Mouse (Mus musculus) olfactory bulb, adult 2 months (tissue): Measurements from ENCODE around the gene Pde10a. TPM values are rescaled to one million over a fixed set of nuclear protein-coding genes. Genes with fewer than 3 reads are reported as not detected.

ENCODE experiments used
- H3K27ac ChIP-seq: fragments of 200-500 bp; 2 replicates; pipeline ENCODE4 v1.5.1; 2012; ENCODE audit warnings: low read depth, low read length; ENCODE audit not compliant: insufficient read depth
- H3K4me1 ChIP-seq: fragments of 200-500 bp; 2 replicates; pipeline ENCODE4 v1.6.1; 2012; ENCODE audit warnings: low read length; ENCODE audit not compliant: control insufficient read depth, insufficient read depth
- H3K4me3 ChIP-seq: fragments of 200-500 bp; 2 replicates; pipeline ENCODE4 v1.5.1; 2012; ENCODE audit warnings: mild to moderate bottlenecking, low read depth, low read length, moderate library complexity; ENCODE audit not compliant: insufficient read depth
- CTCF ChIP-seq: fragments of 200-500 bp; IDR thresholded peaks from 2 replicates; pipeline ENCODE4 v1.5.1; 2012; ENCODE audit warnings: low read depth, mild to moderate bottlenecking, low read length, moderate library complexity; ENCODE audit not compliant: insufficient read depth
- POLR2A ChIP-seq: fragments of 200-500 bp; IDR thresholded peaks from 2 replicates; pipeline ENCODE4 v1.6.1; 2012; ENCODE audit warnings: mild to moderate bottlenecking, low read depth, low read length, moderate library complexity; ENCODE audit not compliant: insufficient read depth
- WGBS: fragments of 180-500 bp; shearing (Covaris S2); methylation state at CpG from one replicate; pipeline ENCODE4 v1.1.7; 2018; 5-methylcytosine and 5-hydroxymethylcytosine counted together
- polyA plus RNA-seq: library from polyadenylated mRNA; stranded (reverse); fragments of >200 nt; gene quantifications from 2 replicates; pipeline ENCODE4 v1.2.4, GENCODE M21; 2012; ENCODE audit warnings: low replicate concordance; ENCODE audit not compliant: missing spikeins, insufficient read depth, insufficient read length

The Pde10a gene
- polyA plus RNA-seq, 1 experiment = not detected

DNA sequence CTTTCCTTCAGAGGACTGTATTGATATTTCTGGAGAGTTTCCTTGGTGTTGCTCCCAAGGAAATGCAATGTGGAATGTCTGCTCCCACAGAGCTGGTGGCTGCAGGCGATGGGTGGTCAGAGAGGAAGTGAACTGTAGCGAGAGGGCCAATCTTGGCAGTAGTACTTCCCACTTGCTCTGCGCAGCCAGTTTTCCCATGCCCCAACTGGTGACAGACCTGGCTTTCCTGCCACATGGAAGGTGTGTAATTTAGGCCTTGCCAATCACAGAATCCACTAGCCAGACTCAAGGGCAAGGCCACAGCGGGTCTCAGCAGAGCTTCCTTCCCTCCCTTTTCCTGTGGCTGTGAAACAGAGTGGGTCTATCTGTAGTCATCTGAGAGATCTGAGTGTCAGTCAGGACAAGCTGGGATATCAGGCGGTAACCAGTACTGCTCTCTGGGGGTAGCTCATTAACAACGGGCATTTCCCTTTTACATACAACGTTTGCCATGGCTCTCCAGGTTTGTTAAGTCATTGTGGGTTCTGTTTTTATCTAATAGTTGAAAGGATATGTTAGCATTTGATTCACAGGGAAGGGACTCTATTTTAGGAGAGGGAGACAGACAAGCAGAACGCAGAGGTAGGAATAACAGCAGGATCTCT is 316.8 kb downstream of the Pde10a start:
- no peak overlapping the region for H3K27ac ChIP-seq
- peaks cover 18% of the 10 kb centered on the region for H3K4me1 ChIP-seq
- WGBS = 71% methylated on average over 8 of the region's 8 CpGs
- TF ChIP-seq POLR2A = no peak
- no peak for TF ChIP-seq CTCF
- no peak overlapping the region for H3K4me3 ChIP-seq

- WGBS = 65% methylated on average over 4 of the region's 4 CpGs
- Histone ChIP-seq H3K4me1 (peaks cover 18% of the 10 kb centered on the region), H3K27ac (no peak overlapping the region), H3K4me3 (no peak overlapping the region)
- no peak for TF ChIP-seq CTCF
- no peak for TF ChIP-seq POLR2A
Measured at GRCm38 (mm10) chr17:8842662-8843061, 317.5 kb downstream of the Pde10a start.

- no peak overlapping the region for H3K27ac ChIP-seq
- H3K4me1 ChIP-seq = peaks cover 16% of the 10 kb centered on the region
- H3K4me3 ChIP-seq = no peak overlapping the region
- TF ChIP-seq CTCF (no peak), POLR2A (no peak)
- WGBS = 81% methylated on average over 7 of the region's 7 CpGs
Measured at GRCm38 (mm10) chr17:8843941-8844340, 318.8 kb downstream of the Pde10a start.

GRCm38 (mm10) chr17:8846506-8846905 is 321.3 kb downstream of the Pde10a start:
- TF ChIP-seq POLR2A = no peak
- TF ChIP-seq CTCF = no peak
- Histone ChIP-seq H3K4me1 (peaks cover 9% of the 10 kb centered on the region), H3K4me3 (no peak overlapping the region), H3K27ac (no peak overlapping the region)
- WGBS = 86% methylated on average over 6 of the region's 6 CpGs

DNA sequence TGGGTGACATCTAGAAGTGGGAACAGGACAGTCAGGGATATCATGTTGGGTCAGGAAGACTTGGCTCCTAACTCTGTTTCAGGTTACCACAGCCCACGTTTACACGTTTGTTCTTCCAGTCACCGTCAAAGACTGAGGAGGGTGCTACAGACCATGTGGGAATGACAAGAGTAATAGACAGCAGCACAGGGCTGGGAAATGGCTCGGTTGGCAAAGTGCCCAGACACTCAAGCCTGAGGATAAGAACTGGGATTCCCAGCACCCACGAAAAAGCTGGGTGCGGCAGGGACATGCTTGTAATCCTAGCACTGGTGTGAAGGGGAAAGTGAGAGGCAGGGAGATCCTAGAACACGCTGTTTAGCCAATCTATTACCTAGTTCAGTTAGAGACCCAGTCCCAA is 322.4 kb downstream of the Pde10a start:
- Histone ChIP-seq H3K4me3 (no peak overlapping the region), H3K27ac (no peak overlapping the region), H3K4me1 (peaks cover 5% of the 10 kb centered on the region; the same call in 1 of the 2 replicates)
- WGBS = 65% methylated on average over 7 of the region's 7 CpGs
- TF ChIP-seq CTCF (no peak), POLR2A (no peak)

GRCm38 (mm10) chr17:8851846-8852245 is 326.7 kb downstream of the Pde10a start:
- TF ChIP-seq POLR2A (no peak), CTCF (no peak)
- no peak overlapping the region for H3K27ac ChIP-seq
- no peak overlapping the region for H3K4me3 ChIP-seq
- H3K4me1 ChIP-seq = peaks cover 10% of the 10 kb centered on the region
- 95% methylated on average over 6 of the region's 6 CpGs for WGBS

DNA sequence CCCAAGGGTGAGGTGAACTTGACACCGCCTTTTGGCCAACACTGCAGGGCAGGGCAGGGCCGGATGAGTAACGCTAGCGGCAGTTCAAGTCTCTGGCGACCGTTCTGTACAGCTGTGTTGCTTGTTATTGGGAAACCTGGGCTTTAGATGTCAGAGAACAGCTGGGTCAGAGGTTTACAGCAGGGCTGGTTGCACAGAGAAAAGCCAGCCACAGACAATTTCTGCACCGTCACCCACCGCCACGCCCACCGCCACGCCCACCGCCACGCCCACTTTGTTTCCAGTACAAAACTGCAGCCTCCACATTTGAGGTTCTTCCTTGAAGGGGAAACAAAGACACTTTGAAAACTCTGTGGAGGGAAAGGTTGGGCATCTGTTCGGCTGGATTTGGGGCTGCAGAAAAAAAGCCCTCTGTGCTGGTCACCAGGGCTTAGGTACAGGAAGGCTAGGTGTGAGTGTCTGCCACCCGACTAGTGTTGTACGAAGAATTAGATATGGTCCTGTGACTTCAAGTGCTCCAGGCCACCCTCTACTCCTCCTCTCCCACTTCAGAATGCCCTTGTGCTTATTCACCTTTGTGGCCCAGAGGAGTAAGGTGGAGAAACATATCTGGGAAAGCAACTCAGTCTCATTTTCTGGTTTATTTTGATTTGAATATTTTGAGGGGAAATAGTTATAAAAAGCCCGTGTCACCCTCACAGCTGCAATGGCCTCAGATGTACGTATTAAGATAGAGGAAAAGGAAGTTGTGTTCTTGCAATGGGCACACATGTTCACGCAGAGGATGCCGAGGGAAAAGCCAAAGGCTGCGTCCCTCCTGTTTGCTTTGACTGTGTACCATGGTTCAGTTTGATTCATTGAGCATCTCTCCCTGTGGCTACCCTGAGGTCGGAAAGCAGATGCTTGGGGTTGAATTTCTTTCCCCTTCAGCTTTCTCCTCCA is 331.5 kb downstream of the Pde10a start:
- Histone ChIP-seq H3K4me3 (no peak overlapping the region), H3K27ac (no peak overlapping the region), H3K4me1 (peaks cover 21% of the 10 kb centered on the region)
- TF ChIP-seq POLR2A (no peak), CTCF (no peak)
- 37% methylated on average over 22 of the region's 22 CpGs for WGBS

DNA sequence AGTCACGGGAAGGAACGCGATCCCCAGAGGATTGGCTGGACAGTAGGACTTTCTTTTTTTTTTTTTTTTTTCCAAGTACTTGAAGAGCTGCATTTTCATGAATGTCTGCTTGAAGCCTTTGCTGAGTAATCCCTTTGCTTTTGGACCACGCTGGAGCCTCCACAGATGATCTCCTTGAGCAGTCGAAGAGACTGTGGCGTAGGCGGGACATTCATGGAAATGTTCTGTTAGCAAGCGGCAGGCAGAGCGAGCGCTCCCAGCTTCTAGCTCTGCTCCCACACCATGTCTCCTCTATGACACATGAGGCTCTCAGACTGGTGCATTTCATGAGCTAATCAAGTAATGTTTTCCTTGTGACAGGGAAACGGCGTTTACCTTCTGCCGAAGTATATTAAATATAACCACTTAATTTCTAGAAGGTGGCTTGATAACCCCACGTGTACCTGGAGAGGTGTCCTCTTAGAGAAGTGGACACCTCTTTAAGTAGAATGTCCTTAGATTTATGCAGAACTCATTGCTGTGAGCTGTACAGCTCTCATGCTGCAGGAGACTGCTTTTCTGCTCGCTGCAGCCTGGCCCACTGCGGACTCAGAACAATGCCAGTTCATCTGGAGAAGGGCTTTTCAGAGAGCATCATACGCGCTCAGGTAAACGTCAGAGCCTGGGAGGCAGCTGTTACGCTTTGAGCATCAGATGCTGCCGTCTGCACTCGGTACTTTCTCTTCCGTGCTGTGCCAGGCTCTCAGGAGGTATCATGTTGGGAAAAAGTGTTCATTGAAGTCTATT is 333.7 kb downstream of the Pde10a start:
- 48% methylated on average over 23 of the region's 23 CpGs for WGBS
- H3K4me3 ChIP-seq = no peak overlapping the region
- H3K27ac ChIP-seq = no peak overlapping the region

More for the DNA sequence above, 333.7 kb downstream of the Pde10a start:
- peaks cover 21% of the 10 kb centered on the region for H3K4me1 ChIP-seq
- TF ChIP-seq CTCF (no peak), POLR2A (no peak)
